Mouse (Mus musculus): ENCODE data around the gene Vapb.
"Not testable (repeated sequence)": the region's sequence is repeated elsewhere in the genome, so short reads cannot be mapped to it uniquely, and the experiment has no call there.

The Vapb gene

GRCm38 (mm10) chr2:173737222-173737989 is at the start of gene Vapb:
Vapb (plus strand) TSS chr2:173737511.
- CTCF ChIA-PET, result interaction anchor here (0.6 kb wide), 1 partner anchor 30 kb away, joined by 3 read pairs; no protein-coding TSS in a partner anchor

- CTCF ChIA-PET, result no interaction called here
These were observed 47.5 kb upstream of the Vapb start for GRCm38 (mm10) chr2:173689835-173690234.

GRCm38 (mm10) chr2:173691748-173692147 is 45.6 kb upstream of the Vapb start:
- CTCF ChIA-PET, result no interaction called here

- CTCF ChIA-PET, result no interaction called here
These were observed 44.6 kb upstream of the Vapb start for GRCm38 (mm10) chr2:173692693-173693092.

- CTCF ChIA-PET, result no interaction called here
These were observed 38.5 kb upstream of the Vapb start for GRCm38 (mm10) chr2:173698850-173699249.

- CTCF ChIA-PET, result no interaction called here
These were observed 35.0 kb upstream of the Vapb start for GRCm38 (mm10) chr2:173702096-173702866.

GRCm38 (mm10) chr2:173702867-173703237 is 34.5 kb upstream of the Vapb start:
- CTCF ChIA-PET, result no interaction called here

GRCm38 (mm10) chr2:173705827-173706551 is 31.3 kb upstream of the Vapb start:
- CTCF ChIA-PET, result no interaction called here

GRCm38 (mm10) chr2:173707626-173708025 is 29.7 kb upstream of the Vapb start:
- CTCF ChIA-PET, result not testable (repeated sequence)

- CTCF ChIA-PET, result no interaction called here
These were observed 27.1 kb upstream of the Vapb start for GRCm38 (mm10) chr2:173710193-173710592.

GRCm38 (mm10) chr2:173712656-173713055 is 24.7 kb upstream of the Vapb start:
- CTCF ChIA-PET, result no interaction called here

- CTCF ChIA-PET, result no interaction called here
These were observed 24.1 kb upstream of the Vapb start for GRCm38 (mm10) chr2:173713241-173713640.

- CTCF ChIA-PET, result interaction anchor here (0.7 kb wide), 1 partner anchor 588 kb away, joined by 5 read pairs; no protein-coding TSS in a partner anchor
These were observed 22.6 kb upstream of the Vapb start for GRCm38 (mm10) chr2:173714620-173715218.

- CTCF ChIA-PET, result no interaction called here
These were observed 20.3 kb upstream of the Vapb start for GRCm38 (mm10) chr2:173716966-173717365.

- CTCF ChIA-PET, result not testable (repeated sequence)
These were observed 18.2 kb upstream of the Vapb start, which contains the start of gene 1700010B08Rik for GRCm38 (mm10) chr2:173719115-173719514. 1700010B08Rik (plus strand) TSS chr2:173719415.

GRCm38 (mm10) chr2:173722251-173722857 is 15.0 kb upstream of the Vapb start:
- CTCF ChIA-PET, result no interaction called here

- CTCF ChIA-PET, result interaction anchor here (0.8 kb wide), 1 partner anchor 290 kb away, joined by 3 read pairs; no protein-coding TSS in a partner anchor
These were observed 12.9 kb upstream of the Vapb start for GRCm38 (mm10) chr2:173724382-173724781.

GRCm38 (mm10) chr2:173724940-173725807 is 12.1 kb upstream of the Vapb start:
- CTCF ChIA-PET, result interaction anchor here (0.8 kb wide), 1 partner anchor 289 kb away, joined by 3 read pairs; no protein-coding TSS in a partner anchor

- CTCF ChIA-PET, result no interaction called here
These were observed 11.5 kb upstream of the Vapb start for GRCm38 (mm10) chr2:173725819-173726218.

- CTCF ChIA-PET, result no interaction called here
These were observed 6.8 kb upstream of the Vapb start for GRCm38 (mm10) chr2:173730444-173730966.

Data from spleen, embryonic (tissue).